Mouse (Mus musculus) adrenal gland, postnatal 10 days (tissue): Measurements from ENCODE around the gene Uap1. TPM values are rescaled to one million over a fixed set of nuclear protein-coding genes. Genes with fewer than 3 reads are reported as not detected.
A peak's percentile ranks its signal among the peaks of the same experiment; 100 is the strongest.

Source experiments
- DNase-seq: peaks from one replicate; pipeline ENCODE4 v3.0.0; 2021; ENCODE audit warnings: mixed read lengths
- total RNA-seq, 2 experiments: library from RNA; stranded (reverse); gene quantifications; 2 replicates each; pipeline ENCODE4 v1.2.3; 2021

The Uap1 gene
- total RNA-seq, 2 experiments from 2014 or later: 55.3 to 61.6 TPM

DNA sequence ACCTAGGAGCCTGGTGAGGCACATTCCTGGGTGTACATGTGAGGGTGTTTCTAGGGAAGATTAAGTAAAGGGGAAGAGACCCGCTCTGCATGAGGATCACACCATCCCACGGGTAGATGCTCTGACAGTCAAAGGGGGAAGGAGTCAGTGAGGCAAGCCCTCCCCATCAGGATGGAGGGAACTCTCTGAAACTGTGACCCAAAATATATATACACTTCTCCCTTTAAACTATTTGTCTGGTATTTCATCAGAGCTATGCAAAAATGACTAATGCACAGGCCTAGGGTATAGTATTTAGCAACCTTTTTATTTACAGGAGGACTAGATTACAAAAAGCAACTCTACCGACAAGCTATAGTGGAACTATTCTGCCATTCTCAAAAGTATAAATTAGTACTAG lies 9.8 kb downstream of the Uap1 start:
- no peak for DNase-seq

DNA sequence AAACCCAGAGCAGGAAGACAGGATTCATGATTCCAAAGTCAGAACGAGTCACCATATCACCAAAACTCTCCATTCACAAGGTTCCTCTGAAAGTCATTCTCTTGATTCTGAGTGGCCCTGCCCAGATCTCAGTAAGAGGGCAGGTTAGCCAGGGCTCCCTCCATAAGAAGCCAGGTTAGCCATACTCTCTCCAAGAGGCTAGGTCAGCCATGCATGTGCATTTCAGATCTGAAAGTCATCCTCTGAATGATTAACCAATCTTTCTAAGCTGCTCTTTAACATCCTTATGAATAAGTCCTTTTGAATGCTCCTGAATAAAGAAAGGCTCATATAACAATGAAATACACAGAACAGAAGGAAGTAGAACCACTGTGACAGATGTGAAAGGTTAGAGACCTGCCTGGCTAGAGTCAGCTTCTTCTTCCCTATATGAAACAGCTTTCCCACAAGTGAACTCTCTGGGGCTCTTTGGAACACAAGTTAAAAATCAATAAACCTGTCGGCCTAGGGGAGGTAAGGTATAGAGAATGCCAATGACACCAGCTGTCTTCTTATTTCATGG lies 10.6 kb downstream of the Uap1 start:
- DNase-seq: no peak

- DNase-seq: no peak
Observed at GRCm38 (mm10) chr1:170163398-170163943, 11.3 kb downstream of the Uap1 start.

DNA sequence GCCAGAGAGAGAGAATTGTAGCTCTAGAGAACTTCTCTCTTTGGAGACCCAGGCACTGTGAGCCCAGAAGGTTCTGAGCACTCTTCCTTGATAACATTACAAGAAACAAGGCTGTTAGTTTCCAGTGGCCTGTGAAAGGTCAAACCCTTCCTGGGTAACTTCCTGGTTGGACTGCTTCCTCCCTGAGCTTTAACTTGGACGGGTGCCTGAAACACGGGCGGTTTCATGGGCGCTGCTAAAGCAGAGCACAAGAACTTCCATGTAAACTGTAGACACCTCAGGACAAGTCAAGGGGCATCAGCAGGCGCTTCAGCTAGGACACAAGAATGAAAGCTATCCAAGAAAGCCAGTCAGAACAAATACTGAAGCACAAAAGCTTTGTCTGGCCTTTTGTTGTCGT lies 12.9 kb downstream of the Uap1 start:
- DNase-seq: peak; percentile 58

GRCm38 (mm10) chr1:170160397-170160938 lies 14.3 kb downstream of the Uap1 start:
- DNase-seq: no peak

DNA sequence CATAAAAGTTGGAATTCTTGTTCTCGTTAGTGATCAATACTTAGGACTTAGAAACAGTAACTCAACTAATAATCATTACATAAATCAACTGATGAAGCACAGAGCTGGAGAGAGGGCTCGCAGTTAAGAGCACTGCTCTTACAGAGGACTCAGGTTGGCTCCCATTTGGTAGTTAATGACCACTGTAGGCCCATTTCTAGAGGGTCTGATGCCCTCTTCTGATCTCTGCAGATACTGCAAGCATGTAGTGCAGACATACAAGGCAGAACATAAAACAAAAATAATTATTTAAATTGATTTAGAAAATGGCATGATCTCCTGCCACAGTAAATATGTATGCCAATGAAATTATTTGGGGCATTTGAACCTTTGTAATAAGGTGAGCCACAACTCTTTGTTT lies 15.1 kb downstream of the Uap1 start:
- DNase-seq: no peak

DNA sequence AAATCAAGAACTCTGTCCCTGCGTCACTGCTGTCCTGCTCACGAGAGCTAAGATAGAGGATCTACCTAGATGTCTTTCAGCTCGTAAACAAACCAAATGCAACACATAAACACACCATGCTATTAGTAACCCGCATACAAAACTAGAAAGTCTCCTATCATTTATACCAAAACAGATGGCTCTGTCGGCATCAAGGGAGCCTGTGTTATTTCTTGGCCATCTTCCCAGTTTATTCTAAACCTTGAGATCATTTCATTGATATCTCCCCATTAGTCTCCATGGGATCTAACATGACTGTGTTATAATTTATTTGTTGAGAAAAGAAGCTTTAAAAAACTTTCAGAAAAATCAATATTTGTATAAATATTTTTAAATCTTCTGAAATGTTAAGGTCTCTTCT lies 19.0 kb downstream of the Uap1 start:
- DNase-seq: no peak

DNA sequence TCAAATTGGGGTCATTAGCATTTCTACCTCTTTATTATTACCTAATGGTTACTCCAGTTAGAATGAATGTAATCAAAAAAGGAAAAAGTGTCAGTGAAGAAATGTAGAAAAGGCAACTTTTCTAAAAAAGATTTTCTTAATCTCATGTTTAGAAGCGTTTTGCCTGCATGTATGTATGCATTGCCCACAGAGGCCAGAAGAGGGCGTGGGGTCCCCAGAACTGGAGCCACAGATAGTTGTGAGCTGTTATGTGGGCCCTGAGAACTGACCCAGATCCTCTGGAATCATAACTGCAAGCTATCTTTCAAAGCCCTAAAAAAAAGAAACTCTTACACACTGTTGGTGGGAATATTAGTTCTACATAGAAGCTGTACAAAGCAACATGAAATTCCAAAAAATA lies 19.5 kb downstream of the Uap1 start:
- DNase-seq: no peak

DNA sequence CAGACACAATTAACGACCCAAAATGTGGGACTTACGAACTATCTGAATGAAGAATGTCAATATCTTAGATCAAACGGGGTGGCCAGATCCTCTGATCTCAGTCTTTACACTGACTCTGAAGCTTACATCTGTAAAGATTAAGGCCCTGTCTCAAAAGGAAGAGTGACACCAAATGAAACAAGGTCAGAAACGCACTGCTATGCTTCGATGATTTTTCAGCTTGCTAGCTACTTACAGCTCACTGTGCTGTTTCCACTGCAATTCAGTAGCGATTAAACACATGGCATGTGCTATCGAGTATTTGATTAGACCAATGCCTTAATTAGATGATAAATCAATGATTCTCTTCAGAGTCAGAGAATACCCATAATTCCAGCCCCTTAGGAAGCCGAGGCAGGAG lies 20.8 kb downstream of the Uap1 start:
- no peak for DNase-seq

- DNase-seq: no peak
Observed at GRCm38 (mm10) chr1:170152552-170152951, 22.2 kb downstream of the Uap1 start.

- DNase-seq: no peak
Observed at GRCm38 (mm10) chr1:170150870-170151269, 23.9 kb downstream of the Uap1 start.

DNA sequence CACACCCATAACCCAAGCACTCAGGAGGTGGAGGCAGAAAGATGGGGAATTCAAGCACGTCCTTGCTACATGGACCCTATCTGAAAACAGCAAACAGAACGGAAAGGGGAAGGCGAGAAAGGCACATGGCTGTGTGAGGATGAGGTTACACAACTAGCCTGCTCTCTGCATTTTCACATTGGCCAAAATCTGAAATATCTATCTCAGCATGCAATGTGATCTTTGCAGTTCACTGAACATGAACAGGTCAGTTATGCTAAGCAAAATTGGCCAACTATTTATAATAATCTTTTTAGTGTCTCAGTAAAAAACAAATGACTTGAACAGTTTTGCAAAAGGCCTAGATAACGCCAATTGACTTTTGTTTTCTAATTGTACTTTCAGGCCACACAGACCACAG lies 25.0 kb downstream of the Uap1 start:
- DNase-seq: no peak

DNA sequence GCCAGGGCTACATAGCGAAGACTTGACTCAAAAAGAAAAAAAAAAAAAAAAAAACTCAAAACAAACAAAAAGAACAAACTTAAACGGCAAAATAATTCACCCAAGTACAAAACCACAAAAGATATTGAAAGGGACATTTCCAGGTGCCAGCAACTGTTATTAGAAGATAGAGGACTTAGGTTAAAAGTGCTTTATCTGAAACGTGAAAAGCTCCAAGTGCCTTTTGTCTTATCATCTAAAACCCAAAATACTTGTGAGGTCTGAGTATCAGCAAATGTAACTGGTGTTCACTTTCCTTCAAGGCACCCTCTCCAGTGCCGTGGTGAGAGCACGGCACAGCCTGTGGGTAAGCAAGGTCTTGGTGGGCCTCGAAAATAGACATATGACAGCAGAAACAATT lies 26.2 kb downstream of the Uap1 start:
- DNase-seq: no peak

DNA sequence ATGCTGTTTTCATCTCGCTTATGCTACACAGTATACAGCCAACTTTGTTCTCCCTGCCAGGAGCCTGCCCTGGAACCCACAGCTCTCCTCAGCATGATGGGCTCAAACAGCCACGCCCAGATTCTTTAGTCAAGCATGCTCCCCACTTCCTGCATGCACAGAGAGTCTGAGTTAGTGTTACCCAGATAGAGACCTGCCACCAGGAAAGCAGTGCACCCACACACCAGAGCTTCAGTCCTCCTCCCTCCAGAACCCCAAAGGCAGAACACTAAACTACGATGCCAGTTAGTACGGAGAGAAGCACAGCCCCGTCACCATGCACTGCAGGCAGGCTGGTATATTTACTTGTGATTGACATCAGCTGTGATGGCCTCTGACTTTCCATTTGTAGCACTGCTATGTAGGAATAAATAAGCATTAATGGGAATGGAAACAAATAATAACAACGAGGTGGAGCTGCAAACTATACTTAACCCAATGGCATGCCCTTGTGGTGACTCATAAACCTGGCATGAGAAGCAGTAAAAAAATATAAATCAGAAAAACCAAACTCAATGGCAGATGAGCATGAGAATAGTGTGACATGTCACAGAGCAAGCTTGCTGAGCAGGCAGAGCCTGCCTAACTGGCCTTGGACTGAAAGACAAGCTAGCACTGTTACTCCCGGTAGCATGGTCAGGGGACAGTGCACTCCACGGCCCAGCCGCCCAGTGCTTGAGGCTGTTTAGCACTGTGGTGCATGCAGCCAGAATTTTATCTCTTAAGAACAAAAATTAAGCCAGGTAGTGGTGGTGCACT lies 26.9 kb downstream of the Uap1 start:
- DNase-seq: peak; percentile 16

DNA sequence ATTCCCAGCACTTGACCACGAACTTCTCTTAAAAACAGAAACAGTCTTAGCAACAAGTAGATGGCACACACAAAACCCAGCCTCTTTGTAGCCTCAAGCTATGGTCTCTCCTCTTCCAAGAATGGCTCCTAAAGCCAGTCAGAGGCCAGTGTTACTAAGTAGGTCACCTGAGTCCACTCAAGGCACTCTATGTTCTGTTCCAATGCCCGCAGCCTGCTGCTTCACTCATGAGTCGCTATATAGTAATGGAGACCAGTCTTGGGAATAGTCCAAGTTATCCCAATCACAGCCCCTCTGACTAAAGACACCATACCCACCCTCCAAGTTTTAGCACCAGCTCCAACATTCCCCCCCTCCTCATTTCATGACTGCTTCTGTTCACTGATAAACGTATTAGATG lies 29.2 kb downstream of the Uap1 start:
- no peak for DNase-seq

DNA sequence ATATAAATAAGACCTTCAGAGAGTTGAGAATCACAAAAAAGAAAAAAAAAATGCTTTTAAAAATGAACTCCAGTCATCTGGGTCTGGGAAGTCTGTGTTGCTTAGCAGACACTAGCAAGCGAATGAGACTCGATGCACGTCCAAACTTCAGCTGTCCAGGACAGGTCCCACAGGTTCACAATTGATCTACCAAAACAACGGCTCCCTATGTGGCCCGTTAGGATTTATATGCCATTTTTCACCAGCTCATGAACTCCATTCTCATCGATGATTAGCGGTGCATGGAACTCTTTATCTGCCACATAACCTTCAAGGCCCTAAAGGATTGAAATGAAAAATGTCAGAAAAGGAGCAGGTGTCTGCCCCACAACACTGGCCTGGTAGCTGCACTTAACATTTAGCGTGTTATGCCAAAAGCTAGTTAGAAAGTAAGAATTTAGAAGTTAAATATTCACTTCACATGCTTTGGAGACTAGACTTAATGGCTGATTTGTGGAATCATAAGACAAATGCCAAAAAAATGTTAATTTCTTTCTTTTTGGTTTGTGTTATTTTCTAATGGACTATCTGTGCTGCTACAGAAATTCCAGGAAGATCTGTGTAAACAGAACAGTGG lies 32.4 kb downstream of the Uap1 start:
- no peak for DNase-seq

- DNase-seq: no peak
Observed at GRCm38 (mm10) chr1:170141626-170142025, 33.1 kb downstream of the Uap1 start.

GRCm38 (mm10) chr1:170136351-170137009 lies 38.3 kb downstream of the Uap1 start:
- DNase-seq: peak; percentile 79

DNA sequence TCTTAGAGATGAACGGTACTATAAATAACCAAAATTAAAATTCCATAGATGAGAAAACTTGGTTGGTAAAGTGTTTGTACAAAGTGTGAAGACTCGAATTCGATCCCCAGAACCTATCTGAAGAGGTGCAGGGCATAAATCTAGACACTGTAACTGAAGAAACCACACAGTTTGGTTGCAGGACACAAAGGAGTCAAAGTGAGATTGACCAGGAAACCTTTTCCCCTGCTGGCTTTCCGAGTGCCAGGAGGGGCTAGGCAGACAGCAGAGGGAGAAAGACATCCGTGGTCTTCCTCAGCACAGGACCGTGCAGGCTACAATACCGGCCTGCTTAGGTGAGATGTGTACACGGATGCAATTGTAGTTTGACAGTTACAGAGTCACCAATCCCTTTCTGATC lies 40.5 kb downstream of the Uap1 start:
- no peak for DNase-seq

DNA sequence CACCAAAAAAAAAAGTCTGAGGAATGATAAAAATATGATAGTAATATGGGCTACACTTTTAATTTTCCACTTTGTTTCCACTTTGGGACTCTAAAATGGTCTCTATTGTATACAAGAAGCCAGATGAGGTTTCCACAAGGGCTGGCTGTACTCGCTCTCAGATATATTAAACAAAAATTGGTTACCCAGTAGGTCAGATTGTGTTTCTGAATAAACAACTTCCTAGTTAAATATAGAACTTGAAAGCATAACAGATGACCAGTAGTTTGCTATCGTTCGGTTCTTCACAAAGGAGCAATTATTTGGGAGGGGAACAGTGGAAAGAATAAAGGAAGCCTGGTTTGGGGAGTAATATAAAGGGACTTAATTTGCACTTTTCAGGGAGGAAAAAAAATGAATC lies 43.8 kb downstream of the Uap1 start:
- DNase-seq: no peak

- DNase-seq: no peak
Observed at GRCm38 (mm10) chr1:170124644-170125043, 50.1 kb downstream of the Uap1 start.

GRCm38 (mm10) chr1:170113616-170114015 lies 61.1 kb downstream of the Uap1 start:
- no peak for DNase-seq

DNA sequence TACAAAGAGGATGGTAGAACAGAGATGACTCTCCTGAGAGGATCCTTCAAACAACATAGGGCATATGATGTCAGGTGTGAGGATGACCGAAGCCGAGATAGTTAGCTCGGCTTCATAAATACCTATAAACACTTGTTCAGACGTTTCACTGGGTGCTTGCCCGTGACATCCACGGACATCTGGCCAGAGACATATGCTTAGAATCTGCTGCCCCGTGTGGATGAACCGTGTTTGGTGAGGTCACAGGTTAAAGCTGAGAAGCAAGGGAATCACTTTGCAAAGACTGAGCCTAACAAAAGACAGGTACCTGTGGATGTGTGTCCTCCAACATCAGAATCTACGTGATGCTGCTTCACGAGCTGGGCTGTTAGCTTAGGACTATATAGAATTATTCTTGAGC lies 62.5 kb downstream of the Uap1 start:
- DNase-seq: no peak
